In the genomic region with DNA sequence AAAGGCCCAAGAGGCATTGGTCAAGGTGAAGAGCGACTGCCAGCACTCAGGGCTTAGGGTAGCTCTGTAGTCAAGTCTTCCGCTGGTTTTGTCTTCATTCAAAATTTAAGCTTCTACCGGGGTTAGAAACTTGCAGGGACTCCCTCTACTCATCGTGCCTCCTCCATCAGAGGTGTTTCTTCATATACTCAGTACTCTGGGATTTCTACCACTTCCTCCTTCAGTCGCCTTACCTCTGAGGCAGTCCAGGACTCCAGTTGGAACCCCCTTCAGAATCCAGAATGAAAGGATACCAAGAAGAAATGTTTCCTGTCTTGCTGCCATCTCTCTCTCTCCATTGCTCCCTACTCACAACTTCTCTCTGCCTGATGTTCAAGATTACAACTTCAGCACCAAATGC, we compare ENCODE assay signal across 41 mouse cellular contexts. TPM values are rescaled to one million over a fixed set of nuclear protein-coding genes. Genes with fewer than 3 reads are reported as not detected.
"Had no signal": no experiment of that assay in that cellular context is flagged by ENCODE, and none has a peak within 500 bp of the region (broad histone marks: within the 10 kb centered on the region; RNA-seq: fewer than 3 reads in every experiment).

No protein-coding gene starts in this region.

- H3K27me3 ChIP-seq: heart, embryonic 13.5 days; heart, embryonic 15.5 days; hindbrain, embryonic 13.5 days; intestine, embryonic 15.5 days; limb, embryonic 13.5 days; limb, embryonic 15.5 days; liver, embryonic 12.5 days had no signal

- ATAC-seq: hindbrain, embryonic 16.5 days; inflammation-experienced regulatory T-cells, adult 6 months; intestine, embryonic 15.5 days; intestine, postnatal 0 days; liver, embryonic 12.5 days had no signal

- H3K9me3 ChIP-seq: heart, embryonic 13.5 days; heart, embryonic 15.5 days; hindbrain, embryonic 13.5 days; intestine, embryonic 15.5 days; limb, embryonic 13.5 days; limb, embryonic 15.5 days; liver, embryonic 12.5 days had no signal

- H3K4me1 ChIP-seq: heart, embryonic 13.5 days; heart, embryonic 15.5 days; hindbrain, embryonic 13.5 days; intestine, embryonic 15.5 days; limb, embryonic 13.5 days; limb, embryonic 15.5 days; liver, embryonic 12.5 days had no signal

- H3K36me3 ChIP-seq: heart, embryonic 15.5 days; intestine, embryonic 15.5 days; limb, embryonic 15.5 days; liver, embryonic 12.5 days had no signal

- H3K9ac ChIP-seq: heart, embryonic 13.5 days; heart, embryonic 15.5 days; hindbrain, embryonic 13.5 days; intestine, embryonic 15.5 days; limb, embryonic 13.5 days; limb, embryonic 15.5 days; liver, embryonic 12.5 days had no signal

- H3K4me3 ChIP-seq: gastrocnemius, adult 2 months; heart, adult 2 months; heart, embryonic 13.5 days; heart, embryonic 15.5 days; hindbrain, embryonic 13.5 days; intestine, embryonic 15.5 days; limb, embryonic 13.5 days; limb, embryonic 15.5 days; liver, embryonic 12.5 days had no signal

- H3K4me2 ChIP-seq: heart, embryonic 11.5 days; heart, embryonic 13.5 days; heart, embryonic 15.5 days; hindbrain, embryonic 13.5 days; intestine, embryonic 15.5 days; limb, embryonic 13.5 days; limb, embryonic 15.5 days; liver, embryonic 12.5 days had no signal

- DNase-seq: gastrocnemius, adult 2 months; gastrocnemius, postnatal 10 days; gastrocnemius, postnatal 25 days; heart, adult 2 months; heart, postnatal 14 days; heart, postnatal 36 days; kidney, adult 18-20 months; kidney, adult 8-10 months; kidney, postnatal 14 days; kidney, postnatal 36 days; layer of hippocampus, adult 9-11 months; layer of hippocampus, postnatal 36 days; left cerebral cortex, postnatal 4 days had no signal

- H3K27ac ChIP-seq: gastrocnemius, adult 2 months; heart, adult 2 months; heart, embryonic 13.5 days; heart, embryonic 15.5 days; hindbrain, embryonic 13.5 days; intestine, embryonic 15.5 days; kidney, postnatal 0 days; limb, embryonic 13.5 days; limb, embryonic 15.5 days; liver, embryonic 12.5 days had no signal

RNA-seq across cellular contexts. Expression of gene Olfr692, which starts 0.8 kb away (rescaled TPM):
- total RNA-seq: gastrocnemius, adult 2 months; gastrocnemius, postnatal 10 days; gastrocnemius, postnatal 25 days; gastrocnemius, postnatal 4 days; heart, adult 2 months; heart, postnatal 14 days; heart, postnatal 36 days; hematopoietic stem cell, adult 5-6 weeks; layer of hippocampus, adult 18-20 months; layer of hippocampus, adult 8-10 months; layer of hippocampus, postnatal 14 days; layer of hippocampus, postnatal 36 days; left cerebral cortex, adult 18-20 months; left cerebral cortex, adult 8-10 months; left cerebral cortex, postnatal 10 days; left cerebral cortex, postnatal 25 days; left cerebral cortex, postnatal 4 days; liver, adult 2 months had no signal
- polyA plus RNA-seq: frontal cortex, adult 2 months; heart, adult 2 months; heart, embryonic 11.5 days; heart, embryonic 13.5 days; heart, embryonic 15.5 days; heart, postnatal 0 days; hindbrain, embryonic 11.5 days; hindbrain, embryonic 13.5 days; hindbrain, embryonic 16.5 days; inflammation-experienced regulatory T-cells, adult 6 months; intestine, embryonic 15.5 days; intestine, postnatal 0 days; kidney, embryonic 14.5 days; kidney, postnatal 0 days; large intestine, adult 2 months; limb, embryonic 11.5 days; limb, embryonic 13.5 days; limb, embryonic 15.5 days; liver, adult 2 months; liver, embryonic 12.5 days had no signal

RNA-seq across cellular contexts. Expression of gene Gm5901, which starts 7.6 kb away (rescaled TPM):
- total RNA-seq: gastrocnemius, adult 2 months; gastrocnemius, postnatal 10 days; gastrocnemius, postnatal 25 days; gastrocnemius, postnatal 4 days; heart, adult 2 months; heart, postnatal 14 days; heart, postnatal 36 days; hematopoietic stem cell, adult 5-6 weeks; layer of hippocampus, adult 18-20 months; layer of hippocampus, adult 8-10 months; layer of hippocampus, postnatal 14 days; layer of hippocampus, postnatal 36 days; left cerebral cortex, adult 18-20 months; left cerebral cortex, adult 8-10 months; left cerebral cortex, postnatal 10 days; left cerebral cortex, postnatal 25 days; left cerebral cortex, postnatal 4 days; liver, adult 2 months had no signal
- polyA plus RNA-seq: frontal cortex, adult 2 months; heart, embryonic 11.5 days; heart, embryonic 13.5 days; heart, embryonic 15.5 days; heart, postnatal 0 days; hindbrain, embryonic 11.5 days; hindbrain, embryonic 13.5 days; hindbrain, embryonic 16.5 days; inflammation-experienced regulatory T-cells, adult 6 months; intestine, embryonic 15.5 days; intestine, postnatal 0 days; kidney, embryonic 14.5 days; kidney, postnatal 0 days; large intestine, adult 2 months; limb, embryonic 11.5 days; limb, embryonic 13.5 days; limb, embryonic 15.5 days; liver, adult 2 months; liver, embryonic 12.5 days had no signal

RNA-seq across cellular contexts. Expression of gene Olfr691, which starts 25.2 kb away (rescaled TPM):
- total RNA-seq: gastrocnemius, adult 2 months; gastrocnemius, postnatal 10 days; gastrocnemius, postnatal 25 days; gastrocnemius, postnatal 4 days; heart, adult 2 months; heart, postnatal 14 days; hematopoietic stem cell, adult 5-6 weeks; liver, adult 2 months had no signal
- polyA plus RNA-seq: heart, adult 2 months; heart, embryonic 11.5 days; heart, embryonic 13.5 days; heart, embryonic 15.5 days; heart, postnatal 0 days; inflammation-experienced regulatory T-cells, adult 6 months; intestine, embryonic 15.5 days; intestine, postnatal 0 days; kidney, embryonic 14.5 days; kidney, postnatal 0 days; large intestine, adult 2 months; limb, embryonic 11.5 days; limb, embryonic 13.5 days; limb, embryonic 15.5 days; liver, adult 2 months had no signal

RNA-seq across cellular contexts. Expression of gene Olfr690, which starts 33.4 kb away (rescaled TPM):
- total RNA-seq: gastrocnemius, adult 2 months; gastrocnemius, postnatal 10 days; gastrocnemius, postnatal 25 days; gastrocnemius, postnatal 4 days; heart, adult 2 months; heart, postnatal 14 days; heart, postnatal 36 days; hematopoietic stem cell, adult 5-6 weeks; liver, adult 2 months had no signal
- polyA plus RNA-seq: heart, adult 2 months; heart, embryonic 11.5 days; heart, embryonic 13.5 days; heart, embryonic 15.5 days; heart, postnatal 0 days; hindbrain, embryonic 11.5 days; hindbrain, embryonic 13.5 days; hindbrain, embryonic 16.5 days; inflammation-experienced regulatory T-cells, adult 6 months; intestine, embryonic 15.5 days; intestine, postnatal 0 days; kidney, embryonic 14.5 days; kidney, postnatal 0 days; large intestine, adult 2 months; limb, embryonic 11.5 days; limb, embryonic 13.5 days; limb, embryonic 15.5 days; liver, adult 2 months; liver, embryonic 12.5 days had no signal
